Mouse (Mus musculus): ENCODE results near the gene Syngap1.

DNA sequence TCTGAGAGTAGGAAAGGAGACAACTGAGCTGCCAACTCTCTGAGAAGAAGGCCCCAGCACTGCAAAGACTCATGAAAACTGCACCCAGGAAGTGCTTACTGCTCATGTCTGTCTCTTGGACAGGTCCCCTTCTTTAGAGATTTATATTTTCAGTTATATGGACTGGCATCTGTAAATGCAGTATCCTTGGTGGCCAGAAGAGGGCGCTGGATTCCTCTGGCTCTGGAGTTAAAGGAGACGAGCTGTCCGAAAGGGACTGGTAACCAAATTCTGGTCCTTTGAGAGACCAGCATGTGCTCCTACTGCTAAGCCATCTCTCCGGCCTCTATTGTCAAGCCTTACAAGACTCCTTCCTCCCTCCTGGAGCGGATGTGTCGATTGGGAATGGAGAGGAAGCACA lies 60.8 kb downstream of the Syngap1 start:
- TF ChIP-seq CTCF (IDR thresholded peaks at IDR 0.05; ENCODE audit: low read depth) (peak; percentile 83), EP300 (IDR thresholded peaks at IDR 0.05; ENCODE audit: low read depth) (no peak)

Data from liver, embryonic 14.5 days (tissue).